Mouse (Mus musculus): Measurements from ENCODE around the gene Zswim9.

Zswim9 gene

DNA sequence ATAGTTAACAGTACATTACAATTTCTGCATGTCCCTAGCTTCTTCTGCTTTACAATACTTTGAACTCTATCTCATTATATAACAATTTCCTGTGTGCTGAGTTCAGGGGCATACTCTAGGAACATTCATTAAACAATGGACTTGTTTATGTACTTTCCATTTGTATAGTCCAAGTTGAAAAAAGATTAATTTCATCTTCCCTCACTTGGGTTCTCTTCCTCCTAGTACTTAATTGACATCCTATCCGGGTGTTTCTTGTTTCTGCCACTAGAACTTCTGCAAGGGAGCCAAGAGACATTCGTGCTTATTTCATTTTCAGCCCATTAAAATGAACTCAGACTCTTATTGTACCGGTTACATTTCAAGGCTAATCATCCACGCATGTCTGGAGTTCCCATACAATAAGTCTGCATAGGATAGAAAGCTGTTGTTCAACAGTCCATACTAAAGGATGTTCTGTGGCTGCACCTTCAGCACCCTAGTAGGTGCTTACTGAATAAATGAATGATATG is 9.7 kb downstream of the Zswim9 start:
- no peak for DNase-seq (ENCODE audit: extremely low spot score)

DNA sequence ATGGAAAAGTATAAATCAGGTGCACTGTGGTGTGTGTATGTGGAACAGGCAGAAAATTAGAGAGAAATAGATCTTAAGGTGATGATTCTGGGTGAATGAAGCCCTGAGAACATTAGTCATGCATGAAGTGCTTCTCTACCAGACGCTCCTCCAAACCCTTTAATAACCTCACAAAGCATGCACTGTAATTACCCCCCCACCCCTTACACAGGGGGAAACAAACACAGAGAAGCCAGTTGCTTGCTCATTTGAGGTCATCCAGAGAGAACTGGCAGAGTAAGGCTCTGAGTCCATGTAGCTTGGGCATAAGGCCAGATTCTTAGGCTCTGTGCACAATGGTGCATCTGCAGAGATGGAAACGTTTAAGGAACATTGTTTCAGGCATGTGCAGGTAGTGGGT is 14.1 kb downstream of the Zswim9 start:
- DNase-seq (ENCODE audit: extremely low spot score) = no peak

DNA sequence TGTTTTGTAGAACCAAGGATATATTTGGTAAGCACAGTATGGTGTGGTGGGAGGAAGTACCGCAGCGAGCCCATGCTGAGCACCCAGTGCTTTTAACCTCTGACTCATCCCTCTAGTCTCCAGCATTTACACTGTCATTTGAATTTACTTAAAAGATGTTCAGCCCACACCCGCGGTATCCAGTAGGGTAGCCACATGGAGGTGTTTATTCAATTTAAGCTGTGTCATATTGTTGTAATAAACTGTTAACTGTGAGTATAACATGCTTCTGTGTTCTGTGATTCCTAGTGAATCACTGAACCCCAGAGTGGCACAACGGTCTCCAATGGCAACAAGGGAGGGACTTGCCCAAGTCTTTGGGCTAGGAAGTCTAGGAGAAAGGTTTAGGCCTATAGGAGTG is 14.7 kb downstream of the Zswim9 start:
- DNase-seq (ENCODE audit: extremely low spot score) = no peak

DNA sequence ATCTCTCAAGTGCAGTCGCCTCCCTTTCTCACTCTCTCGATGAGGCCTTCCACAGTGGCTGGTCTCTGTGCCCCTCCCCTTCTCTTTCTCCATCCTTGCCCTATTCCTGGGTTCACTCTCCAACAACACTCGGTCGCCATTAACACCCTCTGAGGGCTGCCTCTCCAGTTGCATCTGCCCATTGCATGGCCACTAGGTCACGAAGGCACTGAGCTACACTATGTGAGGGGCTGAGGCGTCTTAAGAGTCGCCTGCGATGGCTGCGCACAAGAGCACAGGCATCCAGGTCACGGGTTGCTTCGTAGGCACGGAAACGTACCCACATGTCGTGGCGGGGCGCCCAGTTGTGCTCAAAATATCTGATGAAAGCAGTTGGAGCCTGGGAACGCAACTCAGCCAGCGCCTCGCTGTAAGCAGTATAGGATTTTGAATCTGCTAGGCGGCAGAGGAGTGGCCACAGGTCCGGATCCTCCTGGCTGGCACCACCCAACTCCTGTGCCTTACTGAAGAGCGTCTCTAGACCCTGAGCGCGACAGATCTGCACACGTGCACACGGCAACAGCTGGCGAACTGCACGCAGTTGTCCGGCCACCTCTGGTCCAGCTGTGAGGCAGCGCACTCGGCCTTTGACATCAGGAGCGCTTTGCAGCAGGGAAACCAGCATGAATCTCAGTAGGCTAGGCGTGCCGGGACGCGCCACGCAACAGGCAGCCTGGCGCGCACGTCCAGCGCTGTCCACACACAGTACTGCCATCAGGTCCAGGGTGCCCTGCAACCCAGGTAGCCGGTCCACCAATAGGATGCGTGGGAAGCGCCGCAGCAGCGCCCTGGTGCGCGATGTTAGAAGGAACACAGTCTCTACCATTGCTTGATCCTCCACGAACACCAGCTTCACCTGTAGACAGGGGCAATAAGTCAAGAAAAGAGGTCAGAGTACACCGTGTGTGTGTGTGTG is 17.5 kb downstream of the Zswim9 start:
- no peak for DNase-seq (ENCODE audit: extremely low spot score)

DNA sequence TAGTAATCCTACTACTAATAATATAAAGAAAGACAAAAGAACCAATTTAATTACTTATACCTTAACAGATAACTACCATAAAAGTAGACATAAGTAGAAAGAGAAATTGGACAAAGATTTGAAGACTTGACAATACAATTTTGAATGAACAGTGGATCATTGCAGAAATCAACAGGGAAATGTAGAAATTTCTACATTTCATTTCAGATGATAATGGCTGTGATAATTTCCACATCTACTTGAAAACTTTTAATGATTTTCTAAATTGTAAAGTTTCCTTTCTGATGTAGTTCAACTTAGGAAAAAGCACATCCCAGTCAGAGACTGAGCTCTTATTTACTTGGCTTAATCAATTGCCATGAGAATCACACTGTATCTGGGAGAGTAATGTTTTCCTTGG is 65.8 kb downstream of the Zswim9 start, which contains the start of gene Vmn1r89:
TSS of gene Vmn1r89 (plus strand) at position 301 of the 400 bp plus-strand sequence.
- no peak for DNase-seq (ENCODE audit: extremely low spot score)
